7 mouse cellular contexts compared by ENCODE assay signal in the genomic region with DNA sequence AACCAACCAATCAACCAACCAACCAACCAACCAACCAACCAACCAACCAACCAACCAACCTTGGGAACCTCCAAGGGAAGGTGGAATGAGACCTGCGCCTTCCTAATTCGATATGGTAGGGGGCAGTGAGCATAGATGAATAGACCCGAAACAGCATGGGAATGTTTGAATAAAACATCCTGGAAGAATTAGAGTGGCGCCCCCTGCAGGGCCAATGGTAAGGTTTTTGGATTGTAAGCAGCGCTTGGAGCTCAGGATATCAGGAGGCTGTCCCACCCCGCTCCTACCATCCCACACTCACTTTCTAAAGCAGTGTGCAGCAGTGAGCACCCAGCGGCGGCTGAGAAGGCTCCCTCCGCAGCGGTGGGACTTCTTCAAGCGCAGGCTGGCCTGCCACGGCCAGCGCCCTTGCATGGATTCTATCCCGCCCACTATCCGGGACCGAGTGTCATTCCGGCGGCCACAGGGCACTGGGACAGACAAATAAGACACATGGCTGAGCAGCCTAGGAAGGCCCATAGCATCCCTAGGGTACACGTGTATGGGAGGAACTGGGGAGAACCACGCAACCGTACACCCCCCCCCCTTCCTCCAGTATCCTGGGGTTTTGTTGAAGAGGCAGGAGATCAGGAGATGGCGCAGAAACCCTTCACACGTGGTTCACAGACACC. TPM values are rescaled to one million over a fixed set of nuclear protein-coding genes. Genes with fewer than 3 reads are reported as not detected.
DNase-seq lines count a peak whose midpoint lies in the region; ATAC-seq and TF ChIP-seq lines count a peak whose summit lies in the region.

No protein-coding gene starts in this region.

- no peak overlapping the region for H3K27ac ChIP-seq in lung, embryonic 14.5 days (ENCODE audit: low read depth)
- no peak overlapping the region for H3K27ac ChIP-seq in forebrain, embryonic 12.5 days
- H3K27ac ChIP-seq in liver, embryonic 11.5 days (ENCODE audit: low read depth, low read length): no peak overlapping the region
- no peak overlapping the region for H3K27ac ChIP-seq in stomach, embryonic 14.5 days (ENCODE audit: low read length)

- no peak overlapping the region for H3K4me3 ChIP-seq in lung, embryonic 14.5 days (ENCODE audit: low read depth, low read length)
- H3K4me3 ChIP-seq in forebrain, embryonic 12.5 days (replicated peaks): peak overlapping the region; percentile 18; the same call in 1 of the 2 replicates
- H3K4me3 ChIP-seq in liver, embryonic 11.5 days (ENCODE audit: low read depth, low read length): peak overlapping the region; percentile 27; the same call in 1 of the 2 replicates
- no peak overlapping the region for H3K4me3 ChIP-seq in stomach, embryonic 14.5 days (ENCODE audit: low read depth, low read length)

- 0 out of 2 replicates have a peak, but pooled peaks cover 3% of the 10 kb centered on the region for H3K27me3 ChIP-seq in lung, embryonic 14.5 days (ENCODE audit: insufficient read depth, low read length)
- peaks cover 9% of the 10 kb centered on the region; the same call in 1 of the 2 replicates for H3K27me3 ChIP-seq in forebrain, embryonic 12.5 days
- H3K27me3 ChIP-seq in liver, embryonic 11.5 days (replicated peaks; ENCODE audit: control insufficient read depth, insufficient read depth, low read length): no peaks in the 10 kb centered on the region
- H3K27me3 ChIP-seq in stomach, embryonic 14.5 days (ENCODE audit: control insufficient read depth, insufficient read depth, low read length): no peaks in the 10 kb centered on the region

- H3K9me3 ChIP-seq in lung, embryonic 14.5 days (ENCODE audit: low read depth, low read length): no peaks in the 10 kb centered on the region
- H3K9me3 ChIP-seq in forebrain, embryonic 12.5 days: no peaks in the 10 kb centered on the region
- H3K9me3 ChIP-seq in liver, embryonic 11.5 days (ENCODE audit: control insufficient read depth, low read length): no peaks in the 10 kb centered on the region
- H3K9me3 ChIP-seq in stomach, embryonic 14.5 days (ENCODE audit: control insufficient read depth, low read depth, low read length): no peaks in the 10 kb centered on the region

- 46% methylated on average over 23 of the region's 23 CpGs for WGBS in lung, embryonic 14.5 days
- 47% methylated on average over 23 of the region's 23 CpGs for WGBS in forebrain, embryonic 12.5 days
- WGBS in liver, embryonic 11.5 days: 43% methylated on average over 23 of the region's 23 CpGs
- WGBS in stomach, embryonic 14.5 days: 49% methylated on average over 23 of the region's 23 CpGs

- H3K4me2 ChIP-seq in lung, embryonic 14.5 days: peak overlapping the region; percentile 48
- H3K4me2 ChIP-seq in forebrain, embryonic 12.5 days: peak overlapping the region; percentile 42
- peak overlapping the region; percentile 60 for H3K4me2 ChIP-seq in liver, embryonic 11.5 days
- H3K4me2 ChIP-seq in stomach, embryonic 14.5 days (replicated peaks; ENCODE audit: low read depth, low read length): no peak overlapping the region

- no peak for ATAC-seq in lung, embryonic 14.5 days (ENCODE audit: insufficient read depth)
- ATAC-seq in forebrain, embryonic 12.5 days (ENCODE audit: low FRiP score): peak; percentile 30; the same call in 1 of the 2 replicates
- ATAC-seq in liver, embryonic 11.5 days (replicated peaks; ENCODE audit: low FRiP score): 0 out of 2 replicates have a peak, but pooled peaks have one; percentile 22
- peak; percentile 28 for ATAC-seq in stomach, embryonic 14.5 days (ENCODE audit: insufficient number of reproducible peaks, insufficient read depth, low FRiP score, low read depth)

- TF ChIP-seq CTCF in lung, embryonic 14.5 days (IDR thresholded peaks at IDR 0.05; ENCODE audit: low read depth): 0 out of 2 replicates have a peak, but pooled peaks have one; percentile 27

- H3K9ac ChIP-seq in lung, embryonic 14.5 days: no peak overlapping the region
- H3K9ac ChIP-seq in forebrain, embryonic 12.5 days: 0 out of 2 replicates have a peak overlapping the region, but pooled peaks have one; percentile 26
- no peak overlapping the region for H3K9ac ChIP-seq in liver, embryonic 11.5 days (ENCODE audit: low read depth, low read length)
- H3K9ac ChIP-seq in stomach, embryonic 14.5 days (replicated peaks; ENCODE audit: low read depth, low read length): no peak overlapping the region

- DNase-seq in lung, embryonic 14.5 days: peak; percentile 12
- no peak for DNase-seq in lung, adult 18-20 months
- DNase-seq in liver, embryonic 11.5 days (ENCODE audit: low spot score): no peak
- DNase-seq in gastrocnemius, postnatal 14 days: no peak
- no peak for DNase-seq in urinary bladder, postnatal 14 days (ENCODE audit: low spot score)

- H3K4me1 ChIP-seq in lung, embryonic 14.5 days (ENCODE audit: insufficient read depth): no peaks in the 10 kb centered on the region
- H3K4me1 ChIP-seq in forebrain, embryonic 12.5 days: no peaks in the 10 kb centered on the region
- H3K4me1 ChIP-seq in liver, embryonic 11.5 days (replicated peaks; ENCODE audit: control insufficient read depth, insufficient read depth, low read length): no peaks in the 10 kb centered on the region
- H3K4me1 ChIP-seq in stomach, embryonic 14.5 days (ENCODE audit: control insufficient read depth, insufficient read depth, low read length): no peaks in the 10 kb centered on the region

- H3K36me3 ChIP-seq in lung, embryonic 14.5 days (ENCODE audit: insufficient read depth): no peaks in the 10 kb centered on the region
- no peaks in the 10 kb centered on the region for H3K36me3 ChIP-seq in forebrain, embryonic 12.5 days (replicated peaks)
- H3K36me3 ChIP-seq in liver, embryonic 11.5 days (ENCODE audit: control insufficient read depth, insufficient read depth, low read length): no peaks in the 10 kb centered on the region
- no peaks in the 10 kb centered on the region for H3K36me3 ChIP-seq in stomach, embryonic 14.5 days (ENCODE audit: control insufficient read depth, insufficient read depth, low read length)

- intact Hi-C loops in gastrocnemius, postnatal 14 days (cut with DNase I; ENCODE audit: low total_unique reads): loop anchor here (5.0 kb wide), 1 partner anchor 66 kb away; no protein-coding TSS in a partner anchor

RNA-seq across cellular contexts. Expression of gene Prss32, which starts 0.4 kb away (rescaled TPM):
- not detected in 2 replicates for polyA plus RNA-seq in lung, embryonic 14.5 days (2014; fragmentation: Nextera tagmentation; extraction: Ambion mirVana)
- not detected in 2 replicates for polyA plus RNA-seq in forebrain, embryonic 12.5 days (2016; fragmentation: Nextera tagmentation; extraction: Ambion mirVana)
- not detected in 2 replicates for polyA plus RNA-seq in liver, embryonic 11.5 days (2014; fragmentation: Nextera tagmentation; extraction: Ambion mirVana)
- polyA plus RNA-seq in stomach, embryonic 14.5 days (2014; fragmentation: Nextera tagmentation; extraction: Ambion mirVana): 1.1 and 1.6 TPM in 2 replicates
- not detected for total RNA-seq in gastrocnemius, postnatal 14 days (2021)

RNA-seq across cellular contexts. Expression of gene Prss41, which starts 0.7 kb away (rescaled TPM):
- polyA plus RNA-seq in lung, embryonic 14.5 days (2014; fragmentation: Nextera tagmentation; extraction: Ambion mirVana): 1.0 and 1.4 TPM in 2 replicates
- 1.3 and 3.0 TPM in 2 replicates for polyA plus RNA-seq in forebrain, embryonic 12.5 days (2016; fragmentation: Nextera tagmentation; extraction: Ambion mirVana)
- 0.84 and 1.2 TPM in 2 replicates for polyA plus RNA-seq in liver, embryonic 11.5 days (2014; fragmentation: Nextera tagmentation; extraction: Ambion mirVana)
- 1.1 and 2.3 TPM in 2 replicates for polyA plus RNA-seq in stomach, embryonic 14.5 days (2014; fragmentation: Nextera tagmentation; extraction: Ambion mirVana)
- total RNA-seq in gastrocnemius, postnatal 14 days (2021): under 1 TPM in 1 of 2 experiments, not detected in 1; 0.18 TPM

RNA-seq across cellular contexts. Expression of gene Prss33, which starts 7.4 kb away (rescaled TPM):
- not detected in 2 replicates for polyA plus RNA-seq in lung, embryonic 14.5 days (2014; fragmentation: Nextera tagmentation; extraction: Ambion mirVana)
- 0.14 TPM in 1 of 2 replicates, not detected in the other for polyA plus RNA-seq in forebrain, embryonic 12.5 days (2016; fragmentation: Nextera tagmentation; extraction: Ambion mirVana)
- polyA plus RNA-seq in liver, embryonic 11.5 days (2014; fragmentation: Nextera tagmentation; extraction: Ambion mirVana): not detected in 2 replicates
- polyA plus RNA-seq in stomach, embryonic 14.5 days (2014; fragmentation: Nextera tagmentation; extraction: Ambion mirVana): not detected in 2 replicates
- total RNA-seq in gastrocnemius, postnatal 14 days (2021): not detected

RNA-seq across cellular contexts. Expression of gene Elob, which starts 14.3 kb away (rescaled TPM):
- 1,057 and 1,075 TPM in 2 replicates for polyA plus RNA-seq in lung, embryonic 14.5 days (2014; fragmentation: Nextera tagmentation; extraction: Ambion mirVana)
- 1,039 and 1,118 TPM in 2 replicates for polyA plus RNA-seq in forebrain, embryonic 12.5 days (2016; fragmentation: Nextera tagmentation; extraction: Ambion mirVana)
- polyA plus RNA-seq in liver, embryonic 11.5 days (2014; fragmentation: Nextera tagmentation; extraction: Ambion mirVana): 744 and 795 TPM in 2 replicates
- polyA plus RNA-seq in stomach, embryonic 14.5 days (2014; fragmentation: Nextera tagmentation; extraction: Ambion mirVana): 1,042 and 1,209 TPM in 2 replicates
- total RNA-seq in gastrocnemius, postnatal 14 days (2021): 100 to 1,000 TPM; 321 to 328 TPM

RNA-seq across cellular contexts. Expression of gene Prss21, which starts 24.6 kb away (rescaled TPM):
- polyA plus RNA-seq in lung, embryonic 14.5 days (2014; fragmentation: Nextera tagmentation; extraction: Ambion mirVana): not detected in 2 replicates
- polyA plus RNA-seq in forebrain, embryonic 12.5 days (2016; fragmentation: Nextera tagmentation; extraction: Ambion mirVana): not detected in 2 replicates
- polyA plus RNA-seq in liver, embryonic 11.5 days (2014; fragmentation: Nextera tagmentation; extraction: Ambion mirVana): not detected in 2 replicates
- polyA plus RNA-seq in stomach, embryonic 14.5 days (2014; fragmentation: Nextera tagmentation; extraction: Ambion mirVana): not detected in 2 replicates
- not detected for total RNA-seq in gastrocnemius, postnatal 14 days (2021)

Comparison
In these comparisons a context has a peak if more than half of its experiments do, and no peak if none do; other contexts are left out.
1. H3K4me3 ChIP-seq: peak in forebrain, embryonic 12.5 days (single experiment) and liver, embryonic 11.5 days (single experiment); none in lung, embryonic 14.5 days (single experiment) and stomach, embryonic 14.5 days (single experiment).